Mouse (Mus musculus): ENCODE measurements around the gene Hnrnpc.

DNA sequence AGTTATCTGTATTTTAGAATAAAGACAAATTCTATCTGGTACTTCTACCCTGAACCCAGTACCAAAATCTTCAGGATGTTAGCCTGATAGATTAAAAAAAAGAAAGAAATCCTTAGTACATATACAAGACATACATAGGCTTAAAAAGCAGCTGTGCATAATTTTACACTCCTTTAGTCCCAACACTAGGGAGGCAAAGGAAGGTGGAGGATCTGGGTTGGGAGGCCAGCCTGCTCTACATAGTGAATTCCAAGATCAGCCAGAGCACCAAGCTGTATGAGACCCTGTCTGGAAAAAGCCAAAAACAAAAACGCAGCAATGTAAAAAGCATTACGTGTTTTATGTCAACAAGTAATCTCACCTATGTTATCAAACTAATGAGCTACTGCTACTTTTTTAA lies 4.3 kb downstream of the Hnrnpc start:
- no peak for TF ChIP-seq CTCF (IDR thresholded peaks at IDR 0.05; ENCODE audit: extremely low read depth, insufficient read length, insufficient replicate concordance, low read depth, low read length)
- no peak for TF ChIP-seq POLR2A (IDR thresholded peaks at IDR 0.05; ENCODE audit: low read depth, low read length)

Measured in small intestine, adult 2 months (tissue).